ENCODE assay signal across 8 mouse cellular contexts in genomic region chr5:34949769-34950211, GRCm38 (mm10). TPM values are rescaled to one million over a fixed set of nuclear protein-coding genes. Genes with fewer than 3 reads are reported as not detected.
A peak's percentile ranks its signal among the peaks of the same experiment; 100 is the strongest.
DNase-seq lines count a peak whose midpoint lies in the region; ATAC-seq and TF ChIP-seq lines count a peak whose summit lies in the region.

No protein-coding gene starts in this region.

- 0 out of 2 replicates have a peak, but pooled peaks have one; percentile 3 for ATAC-seq in heart, embryonic 14.5 days (ENCODE audit: insufficient number of reproducible peaks, insufficient read depth, low FRiP score, low read depth)
- ATAC-seq in limb, embryonic 14.5 days (ENCODE audit: low FRiP score, low read depth): no peak; the same call in 1 of the 2 replicates
- ATAC-seq in stomach, postnatal 0 days (ENCODE audit: low FRiP score, low TSS enrichment): peak; percentile 24

- H3K36me3 ChIP-seq in heart, embryonic 14.5 days (ENCODE audit: control insufficient read depth, insufficient read depth, low read length): 0 out of 2 replicates have a peak, but pooled peaks cover 5% of the 10 kb centered on the region
- no peaks in the 10 kb centered on the region for H3K36me3 ChIP-seq in E14TG2a.4 (ENCODE audit: insufficient read depth, low read length)
- peaks cover 10% of the 10 kb centered on the region; the same call in 1 of the 2 replicates for H3K36me3 ChIP-seq in limb, embryonic 14.5 days (ENCODE audit: control insufficient read depth, insufficient read depth, low read length)
- no peaks in the 10 kb centered on the region for H3K36me3 ChIP-seq in stomach, postnatal 0 days (ENCODE audit: control insufficient read depth, insufficient read depth, low read length)

- peak; percentile 13; the same call in 1 of the 2 replicates for TF ChIP-seq POLR2A in embryonic fibroblast, embryonic 13.5 days (IDR thresholded peaks at IDR 0.05; ENCODE audit: low read depth, low read length)
- TF ChIP-seq POLR2A in limb, embryonic 14.5 days (IDR thresholded peaks at IDR 0.05; ENCODE audit: borderline replicate concordance, extremely low read depth, insufficient read depth, insufficient read length): no peak

- no peak for TF ChIP-seq EP300 in stomach, postnatal 0 days (optimal IDR thresholded peaks at IDR 0.05)

- no peaks in the 10 kb centered on the region for H3K9me3 ChIP-seq in heart, embryonic 14.5 days (ENCODE audit: control insufficient read depth, low read length)
- no peaks in the 10 kb centered on the region for H3K9me3 ChIP-seq in E14TG2a.4 (ENCODE audit: low read length)
- H3K9me3 ChIP-seq in limb, embryonic 14.5 days (ENCODE audit: control insufficient read depth, low read length): no peaks in the 10 kb centered on the region
- H3K9me3 ChIP-seq in stomach, postnatal 0 days (ENCODE audit: control insufficient read depth, low read length): no peaks in the 10 kb centered on the region

- no peak for TF ChIP-seq CTCF in E14TG2a.4 (conservative IDR thresholded peaks at IDR 0.05; ENCODE audit: low read length)
- no peak for TF ChIP-seq CTCF in embryonic fibroblast, embryonic 13.5 days (IDR thresholded peaks at IDR 0.05; ENCODE audit: borderline replicate concordance, insufficient read depth, low read length)
- TF ChIP-seq CTCF in stomach, postnatal 0 days (IDR thresholded peaks at IDR 0.05; ENCODE audit: low read depth): no peak

- peaks cover 26 to 38% of the 10 kb centered on the region in 2 experiments for H3K4me1 ChIP-seq in heart, embryonic 14.5 days (ENCODE audit: control insufficient read depth in 2 of 2, insufficient read depth in 2 of 2, low read length in 2 of 2)
- H3K4me1 ChIP-seq in E14TG2a.4 (replicated peaks; ENCODE audit: low read depth, low read length): peaks cover 15% of the 10 kb centered on the region
- H3K4me1 ChIP-seq in embryonic fibroblast, embryonic 13.5 days (ENCODE audit: control insufficient read depth, insufficient read depth, low read length): no peaks in the 10 kb centered on the region
- peaks cover 12% of the 10 kb centered on the region for H3K4me1 ChIP-seq in limb, embryonic 14.5 days (ENCODE audit: control insufficient read depth, insufficient read depth, low read length)
- H3K4me1 ChIP-seq in stomach, postnatal 0 days (replicated peaks; ENCODE audit: control insufficient read depth, insufficient read depth): no peaks in the 10 kb centered on the region

- H3K27me3 ChIP-seq in heart, embryonic 14.5 days (ENCODE audit: control insufficient read depth, insufficient read depth, low read length): no peaks in the 10 kb centered on the region
- peaks cover 20% of the 10 kb centered on the region for H3K27me3 ChIP-seq in E14TG2a.4 (ENCODE audit: insufficient read depth, low read length)
- H3K27me3 ChIP-seq in limb, embryonic 14.5 days (ENCODE audit: control insufficient read depth, insufficient read depth, low read length): no peaks in the 10 kb centered on the region
- H3K27me3 ChIP-seq in stomach, postnatal 0 days (ENCODE audit: control insufficient read depth, insufficient read depth, low read length): no peaks in the 10 kb centered on the region

- H3K27ac ChIP-seq in heart, embryonic 14.5 days (replicated peaks in 1 of 2; ENCODE audit: control insufficient read depth in 1 of 2, insufficient read depth in 1 of 2, low read depth in 2 of 2, low read length in 2 of 2): peak overlapping the region; percentile 64 to 87
- H3K27ac ChIP-seq in embryonic fibroblast, embryonic 13.5 days (ENCODE audit: insufficient read depth, low read length): peak overlapping the region; percentile 4
- H3K27ac ChIP-seq in limb, embryonic 14.5 days (replicated peaks; ENCODE audit: low read depth, low read length): peak overlapping the region; percentile 93
- peak overlapping the region; percentile 84 for H3K27ac ChIP-seq in stomach, postnatal 0 days (replicated peaks)

- peak overlapping the region; percentile 98 for H3K9ac ChIP-seq in heart, embryonic 14.5 days (ENCODE audit: low read length)
- H3K9ac ChIP-seq in limb, embryonic 14.5 days (ENCODE audit: low read depth, low read length, severe bottlenecking): peak overlapping the region; percentile 95
- peak overlapping the region; percentile 79 for H3K9ac ChIP-seq in stomach, postnatal 0 days (ENCODE audit: low read length)

- DNase-seq in heart, postnatal 4 days: no peak
- no peak for DNase-seq in limb, embryonic 14.5 days (ENCODE audit: low spot score)
- DNase-seq in stomach, postnatal 0 days (ENCODE audit: low spot score): no peak
- DNase-seq in urinary bladder, postnatal 10 days (ENCODE audit: low spot score): no peak
- DNase-seq in layer of hippocampus, adult 8-10 months (ENCODE audit: low spot score in 2 of 2): no peak

- peak overlapping the region; percentile 87 for H3K4me2 ChIP-seq in heart, embryonic 14.5 days (ENCODE audit: low read length)
- H3K4me2 ChIP-seq in limb, embryonic 14.5 days (replicated peaks; ENCODE audit: low read depth, low read length, severe bottlenecking): peak overlapping the region; percentile 71
- H3K4me2 ChIP-seq in stomach, postnatal 0 days (replicated peaks; ENCODE audit: low read depth): peak overlapping the region; percentile 82

- 3% methylated on average over 12 of the region's 12 CpGs for WGBS in heart, embryonic 14.5 days
- under 1% methylated on average over 12 of the region's 12 CpGs for WGBS in limb, embryonic 14.5 days
- WGBS in stomach, postnatal 0 days: 3% methylated on average over 12 of the region's 12 CpGs

- peak overlapping the region; percentile 85 to 91 for H3K4me3 ChIP-seq in heart, embryonic 14.5 days (ENCODE audit: control insufficient read depth in 1 of 2, insufficient read depth in 1 of 2, low read depth in 1 of 2, low read length in 2 of 2)
- peak overlapping the region; percentile 94 for H3K4me3 ChIP-seq in E14TG2a.4 (replicated peaks; ENCODE audit: low read length)
- H3K4me3 ChIP-seq in embryonic fibroblast, embryonic 13.5 days (ENCODE audit: insufficient read depth, low read length): peak overlapping the region; percentile 91
- H3K4me3 ChIP-seq in limb, embryonic 14.5 days (replicated peaks; ENCODE audit: low read length): peak overlapping the region; percentile 92
- peak overlapping the region; percentile 81 for H3K4me3 ChIP-seq in stomach, postnatal 0 days (ENCODE audit: low read depth, low read length)

RNA-seq across cellular contexts. Expression of gene Rgs12, which starts 0.5 kb away (rescaled TPM):
- polyA plus RNA-seq in heart, embryonic 14.5 days (2014; fragmentation: Nextera tagmentation; extraction: Ambion mirVana): 23.3 and 30.6 TPM in 2 replicates
- total RNA-seq in heart, postnatal 4 days (2021): 10 to 100 TPM; 49.8 to 60.4 TPM
- 33.5 and 41.4 TPM in 2 replicates for polyA plus RNA-seq in embryonic fibroblast, embryonic 13.5 days (2011; ENCODE audit: insufficient read length, low read depth, missing spikeins)
- polyA plus RNA-seq in limb, embryonic 14.5 days (2012; rRNA removed): 40.4 and 48.1 TPM in 2 replicates
- 32.6 and 39.0 TPM in 2 replicates for polyA plus RNA-seq in limb, embryonic 14.5 days (2014; fragmentation: Nextera tagmentation; extraction: Ambion mirVana)
- 12.7 and 14.2 TPM in 2 replicates for polyA plus RNA-seq in stomach, postnatal 0 days (2015; fragmentation: Nextera tagmentation; extraction: Ambion mirVana)
- 10 to 100 TPM; 38.8 to 53.3 (median 42.3) TPM for total RNA-seq in layer of hippocampus, adult 8-10 months (2022)

RNA-seq across cellular contexts. Expression of gene Msantd1, which starts 42.0 kb away (rescaled TPM):
- 0.42 and 0.73 TPM in 2 replicates for polyA plus RNA-seq in heart, embryonic 14.5 days (2014; fragmentation: Nextera tagmentation; extraction: Ambion mirVana)
- under 1 TPM; 0.19 to 0.90 TPM for total RNA-seq in heart, postnatal 4 days (2021)
- 1.2 and 1.4 TPM in 2 replicates for polyA plus RNA-seq in embryonic fibroblast, embryonic 13.5 days (2011; ENCODE audit: insufficient read length, low read depth, missing spikeins)
- polyA plus RNA-seq in limb, embryonic 14.5 days (2012; rRNA removed): 4.5 and 5.8 TPM in 2 replicates
- polyA plus RNA-seq in limb, embryonic 14.5 days (2014; fragmentation: Nextera tagmentation; extraction: Ambion mirVana): 0.39 and 0.77 TPM in 2 replicates
- polyA plus RNA-seq in stomach, postnatal 0 days (2015; fragmentation: Nextera tagmentation; extraction: Ambion mirVana): 0.24 and 0.36 TPM in 2 replicates
- 1 to 10 TPM; 6.4 to 7.1 (median 6.9) TPM for total RNA-seq in layer of hippocampus, adult 8-10 months (2022)

Comparison
In these comparisons a context has a peak if more than half of its experiments do, and no peak if none do; other contexts are left out.
1. H3K27ac ChIP-seq: peak in every context shown above with its lines; median percentile 93 in limb, embryonic 14.5 days; 84 in stomach, postnatal 0 days; 76 in heart, embryonic 14.5 days; 4 in embryonic fibroblast, embryonic 13.5 days.